Mouse (Mus musculus) liver, adult 2 months (tissue): Measurements from ENCODE around the gene Frmpd4. TPM values are rescaled to one million over a fixed set of nuclear protein-coding genes. Genes with fewer than 3 reads are reported as not detected.

Source experiments
- DNase-seq: peaks from one replicate; pipeline ENCODE4 v3.0.0-alpha.2; 2011; ENCODE audit warnings: low read depth, low spot score; ENCODE audit errors: extremely low read depth
- H3K27ac ChIP-seq: fragments of 200-500 bp; replicated peaks from 2 replicates; pipeline ENCODE4 v1.5.1; 2012; ENCODE audit warnings: low read depth, mild to moderate bottlenecking, control low read depth, inconsistent platforms, low read length; ENCODE audit not compliant: insufficient read depth
- H3K27me3 ChIP-seq: fragments of 200-500 bp; 2 replicates; pipeline ENCODE4 v1.6.1; 2012; ENCODE audit warnings: mild to moderate bottlenecking, moderate library complexity, low read length, inconsistent platforms; ENCODE audit not compliant: control insufficient read depth, insufficient read depth
- H3K36me3 ChIP-seq: fragments of 200-500 bp; 2 replicates; pipeline ENCODE4 v1.6.1; 2012; ENCODE audit warnings: low read length, inconsistent platforms; ENCODE audit not compliant: control insufficient read depth, insufficient read depth
- H3K4me1 ChIP-seq: fragments of 200-500 bp; 2 replicates; pipeline ENCODE4 v1.6.1; 2011; ENCODE audit warnings: low read length; ENCODE audit not compliant: control insufficient read depth, insufficient read depth
- H3K4me3 ChIP-seq: fragments of 200-500 bp; 2 replicates; pipeline ENCODE4 v1.5.1; 2011; ENCODE audit warnings: low read depth, mild to moderate bottlenecking, control low read depth, low read length, moderate library complexity; ENCODE audit not compliant: insufficient read depth
- H3K79me2 ChIP-seq: fragments of 200-500 bp; 2 replicates; pipeline ENCODE4 v1.6.1; 2012; ENCODE audit warnings: inconsistent platforms, mild to moderate bottlenecking, low read length, moderate library complexity; ENCODE audit not compliant: control insufficient read depth, insufficient read depth
- H3K9ac ChIP-seq: fragments of 200-500 bp; 2 replicates; pipeline ENCODE4 v1.6.1; 2012; ENCODE audit warnings: low read depth, mild to moderate bottlenecking, control low read depth, inconsistent platforms, low read length
- CTCF ChIP-seq: fragments of 200-500 bp; IDR thresholded peaks from 2 replicates; pipeline ENCODE4 v1.5.1; 2011; ENCODE audit warnings: low read depth, low read length, control low read depth
- POLR2A ChIP-seq: fragments of 200-500 bp; IDR thresholded peaks from 2 replicates; pipeline ENCODE4 v1.6.1; 2011; ENCODE audit warnings: low read length, control low read depth; ENCODE audit not compliant: insufficient read depth; ENCODE audit errors: extremely low read depth
- WGBS: fragments of 180-500 bp; shearing (Covaris S2); methylation state at CpG from one replicate; pipeline ENCODE4 v1.1.7; 2018; 5-methylcytosine and 5-hydroxymethylcytosine counted together
- polyA plus RNA-seq: library from polyadenylated mRNA; depleted of rRNA; stranded (reverse); fragments of >200 nt; gene quantifications from 2 replicates; pipeline ENCODE4 v1.2.3, GENCODE M21; 2012; rRNA removed
- total RNA-seq: library from RNA; depleted of rRNA; stranded (reverse); fragments of >200 nt; gene quantifications from 2 replicates; pipeline ENCODE4 v1.2.3, GENCODE M21; 2014; rRNA removed

The Frmpd4 gene
- not detected in 2 replicates for total RNA-seq
- not detected in 2 replicates for polyA plus RNA-seq

DNA sequence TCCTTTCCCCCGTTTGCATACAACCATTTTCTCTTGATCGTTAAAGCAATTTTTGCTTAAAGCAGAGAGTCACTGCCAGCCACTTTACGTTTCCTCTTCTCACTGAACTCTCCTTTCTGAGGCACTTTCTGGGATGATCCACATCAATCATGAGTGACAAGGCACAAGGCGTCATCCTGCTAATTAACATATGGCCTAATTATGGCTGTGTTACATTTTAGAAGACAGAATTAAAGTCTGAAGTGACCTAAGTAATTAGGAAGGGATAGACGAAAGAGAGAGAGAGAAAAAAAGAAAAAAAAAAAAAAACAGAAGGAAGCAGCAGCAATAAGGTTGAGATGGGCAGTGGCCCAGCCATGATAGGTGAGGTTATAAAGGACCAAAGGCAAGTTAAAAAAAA is at the start of gene Frmpd4:
Gene Frmpd4, minus strand, starts transcription at position 101 of the 400 bp plus-strand sequence.
- Histone ChIP-seq H3K9ac (no peak within 1 kb of the TSS), H3K27ac (no peak within 1 kb of the TSS), H3K4me3 (no peak within 1 kb of the TSS), H3K27me3 (no peaks in the 10 kb centered on the region), H3K36me3 (no peaks in the 10 kb centered on the region), H3K79me2 (no peaks in the 10 kb centered on the region), H3K4me1 (no peaks in the 10 kb centered on the region)
- WGBS: 78% methylated on average over 5 of the region's 5 CpGs
- no peak for DNase-seq
- TF ChIP-seq POLR2A (no peak), CTCF (no peak)

DNA sequence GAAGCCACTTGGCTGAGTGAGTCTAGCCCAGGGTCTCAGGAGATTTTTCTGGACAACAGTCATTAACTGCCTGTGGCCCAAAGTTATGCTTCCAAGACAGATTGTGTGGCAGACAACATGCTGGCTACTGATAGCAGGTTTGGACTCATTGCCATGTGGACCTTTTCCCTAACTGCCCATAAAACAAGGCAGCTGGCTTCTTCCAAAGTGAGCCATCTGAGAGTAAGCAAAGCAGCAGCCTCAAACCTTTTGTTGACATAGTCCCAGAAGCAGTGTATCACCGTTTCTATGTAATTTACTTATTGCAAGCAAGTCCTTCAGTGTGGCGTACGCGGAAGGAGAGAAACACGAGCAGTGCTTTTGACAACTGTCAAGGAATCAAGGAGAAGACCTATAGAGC is 18.2 kb upstream of the Frmpd4 start:
- Histone ChIP-seq H3K4me1 (no peaks in the 10 kb centered on the region), H3K27me3 (no peaks in the 10 kb centered on the region), H3K9ac (no peak overlapping the region), H3K36me3 (no peaks in the 10 kb centered on the region), H3K27ac (no peak overlapping the region), H3K79me2 (no peaks in the 10 kb centered on the region), H3K4me3 (no peak overlapping the region)
- TF ChIP-seq POLR2A: no peak
- no peak for TF ChIP-seq CTCF
- 47% methylated on average over 5 of the region's 5 CpGs for WGBS
- DNase-seq: no peak

DNA sequence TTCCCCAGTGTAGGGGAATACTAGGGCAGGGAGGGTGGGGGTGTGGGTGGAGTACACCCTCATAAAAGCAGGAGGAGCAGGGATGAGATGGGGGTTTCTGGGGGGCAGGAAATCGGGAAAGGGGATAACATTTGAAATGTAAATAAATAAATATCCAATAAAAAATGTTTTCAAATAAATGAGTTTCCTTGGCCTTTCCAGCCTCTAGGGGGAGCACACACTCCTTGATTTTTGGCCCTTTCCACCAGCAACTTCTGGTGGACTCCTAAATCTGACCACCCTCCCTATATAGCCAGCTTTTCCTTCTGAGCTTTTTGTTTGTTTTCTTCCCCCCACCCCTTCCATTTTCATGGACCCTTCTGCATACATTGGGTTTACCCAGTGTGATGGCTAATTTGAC is 7.3 kb upstream of the Frmpd4 start:
- H3K4me3 ChIP-seq: no peak overlapping the region
- H3K4me1 ChIP-seq: no peaks in the 10 kb centered on the region
- 27% methylated on average over 1 of the region's 1 CpGs for WGBS
- no peaks in the 10 kb centered on the region for H3K27me3 ChIP-seq
- no peak overlapping the region for H3K27ac ChIP-seq
- H3K36me3 ChIP-seq: no peaks in the 10 kb centered on the region
- no peak for TF ChIP-seq POLR2A
- H3K9ac ChIP-seq: no peak overlapping the region
- DNase-seq: no peak
- H3K79me2 ChIP-seq: no peaks in the 10 kb centered on the region

DNA sequence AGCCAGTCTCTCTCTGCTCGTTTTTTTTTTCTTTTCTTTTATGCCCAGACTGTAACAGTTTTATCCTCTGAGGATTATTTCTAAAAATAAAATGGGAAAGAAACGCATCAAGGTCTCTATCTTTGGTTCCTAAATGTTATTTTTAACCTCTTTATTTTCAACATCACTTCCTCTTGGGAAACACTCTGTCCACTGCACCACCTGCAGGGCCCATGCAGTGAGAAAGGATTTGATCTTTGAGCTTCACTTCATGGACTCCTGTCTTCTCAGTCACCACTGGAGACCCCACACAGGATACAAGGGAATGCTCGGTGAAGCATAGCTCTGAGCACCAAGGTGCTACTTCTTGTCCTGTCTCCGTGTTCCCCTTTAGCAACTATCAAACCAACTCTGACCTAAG is 5.2 kb downstream of the Frmpd4 start:
- Histone ChIP-seq H3K27ac (no peak overlapping the region), H3K4me3 (no peak overlapping the region), H3K79me2 (no peaks in the 10 kb centered on the region), H3K27me3 (no peaks in the 10 kb centered on the region), H3K36me3 (no peaks in the 10 kb centered on the region), H3K9ac (no peak overlapping the region), H3K4me1 (no peaks in the 10 kb centered on the region)
- TF ChIP-seq CTCF (no peak), POLR2A (no peak)
- WGBS: 58% methylated on average over 4 of the region's 4 CpGs
- DNase-seq: no peak

DNA sequence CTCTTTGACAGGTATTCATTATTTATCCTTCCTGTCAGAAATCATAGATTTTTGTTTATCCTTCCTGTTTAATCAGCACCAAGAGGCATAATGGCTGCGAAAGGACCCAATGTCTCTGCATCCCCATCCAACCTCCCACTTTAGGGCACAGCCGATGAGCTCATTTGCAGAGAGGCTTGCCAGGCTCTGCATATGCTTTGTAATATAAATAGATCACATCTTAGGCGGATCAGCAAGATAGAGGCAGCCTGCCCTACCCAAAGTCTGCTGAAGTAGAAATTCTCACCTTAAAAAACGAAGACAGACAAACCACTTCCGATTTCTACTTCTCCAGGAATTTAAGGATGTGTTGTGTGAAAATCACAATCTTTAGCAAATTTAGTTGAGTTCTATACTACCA is 7.8 kb downstream of the Frmpd4 start:
- 77% methylated on average over 5 of the region's 5 CpGs for WGBS
- Histone ChIP-seq H3K79me2 (no peaks in the 10 kb centered on the region), H3K4me1 (no peaks in the 10 kb centered on the region), H3K9ac (no peak overlapping the region), H3K27me3 (no peaks in the 10 kb centered on the region), H3K36me3 (no peaks in the 10 kb centered on the region), H3K4me3 (no peak overlapping the region), H3K27ac (no peak overlapping the region)
- no peak for TF ChIP-seq CTCF
- TF ChIP-seq POLR2A: no peak
- no peak for DNase-seq

DNA sequence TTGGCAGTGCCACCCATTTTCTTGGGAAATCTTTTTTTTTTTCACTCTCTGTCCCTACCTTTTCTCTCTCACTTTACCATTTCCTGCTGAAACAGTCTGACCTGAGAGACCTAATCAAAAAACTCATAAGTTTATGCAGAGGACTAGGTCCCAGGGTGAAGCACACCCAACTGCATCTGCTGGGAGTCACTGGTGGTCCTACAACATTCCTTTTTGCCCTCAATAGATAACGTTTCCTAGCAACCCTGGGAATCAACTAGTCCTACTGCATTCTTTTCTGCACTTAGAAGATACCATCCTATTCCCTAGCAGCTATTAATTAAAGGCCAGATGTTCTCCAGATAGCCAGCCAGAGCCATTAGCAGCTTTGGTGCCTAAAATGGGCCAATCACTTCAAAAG is 71.8 kb downstream of the Frmpd4 start:
- no peak for TF ChIP-seq POLR2A
- no peak for TF ChIP-seq CTCF
- Histone ChIP-seq H3K4me3 (no peak overlapping the region), H3K27ac (no peak overlapping the region), H3K9ac (no peak overlapping the region), H3K36me3 (no peaks in the 10 kb centered on the region), H3K27me3 (no peaks in the 10 kb centered on the region), H3K4me1 (no peaks in the 10 kb centered on the region), H3K79me2 (no peaks in the 10 kb centered on the region)
- 41% methylated on average over 1 of the region's 1 CpGs for WGBS
- no peak for DNase-seq
